Mouse (Mus musculus): ENCODE results near the gene Cd36.
"Not testable (repeated sequence)": the region's sequence is repeated elsewhere in the genome, so short reads cannot be mapped to it uniquely, and the experiment has no call there.

Gene Cd36

DNA sequence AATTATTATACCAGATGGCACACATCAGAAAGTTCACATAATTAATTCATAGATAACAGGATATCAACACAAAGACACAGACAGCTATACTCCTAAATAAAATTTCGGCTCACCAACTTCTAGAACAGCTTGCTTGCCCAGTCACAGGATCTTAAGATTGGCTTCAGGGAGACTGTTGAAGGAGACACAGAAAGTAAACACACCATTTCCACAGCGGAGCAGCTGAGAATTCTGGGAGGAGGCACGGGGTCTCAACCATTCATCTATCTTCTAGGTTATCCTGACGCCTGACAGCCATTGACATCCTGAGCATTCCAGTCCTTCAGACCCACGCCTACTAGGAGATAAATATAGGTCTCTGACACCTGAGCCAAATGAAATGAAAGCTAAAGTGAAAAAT lies at the start of gene Cd36:
Cd36 (minus strand) TSS at position 204 of the 400 bp plus-strand sequence.
- DNase-seq (ENCODE audit: low read depth, low spot score), result no peak

DNA sequence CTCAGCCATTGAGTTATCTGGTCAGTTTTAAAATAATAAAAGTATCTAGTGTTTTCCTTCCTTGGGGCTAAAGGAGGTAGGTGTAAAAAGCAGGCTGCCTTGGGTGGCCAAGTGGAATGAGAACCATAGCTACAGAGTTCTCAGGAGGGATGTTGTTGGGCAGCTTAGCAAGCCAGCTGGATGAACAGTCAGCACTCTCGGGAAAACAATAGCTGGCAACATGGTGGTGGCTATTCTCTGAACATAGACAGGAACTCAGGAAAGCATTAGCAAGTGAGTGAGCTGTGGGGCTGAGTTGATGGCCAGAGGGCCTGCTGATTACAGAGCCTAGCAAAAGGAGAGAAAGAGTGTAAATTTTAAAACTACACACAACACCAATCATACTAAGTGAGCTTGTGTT lies 45.9 kb upstream of the Cd36 start:
- no peak for DNase-seq (ENCODE audit: low read depth, low spot score)

DNA sequence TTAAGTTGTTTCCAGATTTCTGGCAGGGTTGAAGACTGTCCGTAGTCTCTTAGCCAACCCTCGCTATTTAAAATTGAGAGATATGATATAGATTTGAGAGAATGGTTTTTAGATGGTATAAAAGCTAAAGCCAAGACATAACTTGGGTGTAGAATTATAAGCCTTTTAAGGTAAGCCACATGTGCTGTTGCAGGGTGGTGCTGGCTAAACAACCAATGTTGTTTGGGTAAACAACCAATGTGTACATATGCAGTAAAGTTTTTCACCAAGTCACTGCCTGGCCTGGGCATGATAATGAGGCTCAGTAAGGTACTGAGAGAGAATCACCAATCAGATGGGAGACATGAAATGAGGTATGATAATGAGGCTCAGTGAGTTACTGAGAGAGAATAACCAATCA lies 43.0 kb upstream of the Cd36 start:
- not testable (repeated sequence) for DNase-seq (ENCODE audit: low read depth, low spot score)

DNA sequence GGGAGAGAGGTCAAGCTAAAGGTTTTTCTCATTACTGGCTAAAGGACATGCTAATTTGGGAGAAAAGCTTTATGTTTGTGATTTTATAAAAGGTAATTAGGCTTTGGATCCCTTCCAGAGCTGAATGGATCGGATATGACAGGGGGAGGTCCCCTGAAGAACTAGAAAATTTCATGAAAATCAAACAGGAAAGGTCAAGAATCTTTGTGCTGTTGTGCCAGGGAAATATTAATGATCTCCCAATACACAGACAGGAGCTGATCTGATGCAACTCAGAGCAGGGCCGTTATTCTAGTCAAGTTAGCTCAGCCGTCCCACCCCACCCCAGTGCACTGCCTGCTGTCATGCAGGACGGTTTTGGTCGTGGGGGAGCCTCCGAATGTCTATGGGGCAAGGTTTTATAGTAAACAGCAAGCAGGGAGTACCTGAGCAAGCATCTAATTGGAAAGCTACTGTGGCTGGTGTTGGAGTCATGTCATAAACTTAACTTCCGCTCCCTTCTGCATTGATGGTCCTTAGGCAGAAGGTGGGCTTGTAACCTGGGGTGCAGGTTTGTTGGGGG lies 40.5 kb upstream of the Cd36 start:
- no peak for DNase-seq (ENCODE audit: low read depth, low spot score)

DNA sequence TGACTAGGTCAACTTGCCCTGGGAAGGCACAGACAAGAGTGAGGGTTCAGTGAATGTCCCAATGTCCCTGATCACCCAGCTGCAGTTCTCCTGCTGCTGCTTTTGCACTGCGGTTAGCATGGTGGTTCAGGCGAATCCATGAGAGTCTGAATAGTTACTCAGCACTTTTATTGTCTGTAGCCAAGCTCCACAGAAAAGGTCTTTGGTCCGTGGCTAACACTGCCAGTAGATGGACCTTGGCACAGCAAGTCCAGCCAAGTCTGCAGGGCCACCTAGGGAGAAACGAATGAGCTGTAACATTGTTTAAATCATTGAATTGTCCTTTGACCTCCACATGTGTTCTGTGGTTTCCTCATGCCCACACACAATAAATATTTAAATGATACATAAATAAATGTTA lies 39.9 kb upstream of the Cd36 start:
- DNase-seq (ENCODE audit: low read depth, low spot score), result no peak

DNA sequence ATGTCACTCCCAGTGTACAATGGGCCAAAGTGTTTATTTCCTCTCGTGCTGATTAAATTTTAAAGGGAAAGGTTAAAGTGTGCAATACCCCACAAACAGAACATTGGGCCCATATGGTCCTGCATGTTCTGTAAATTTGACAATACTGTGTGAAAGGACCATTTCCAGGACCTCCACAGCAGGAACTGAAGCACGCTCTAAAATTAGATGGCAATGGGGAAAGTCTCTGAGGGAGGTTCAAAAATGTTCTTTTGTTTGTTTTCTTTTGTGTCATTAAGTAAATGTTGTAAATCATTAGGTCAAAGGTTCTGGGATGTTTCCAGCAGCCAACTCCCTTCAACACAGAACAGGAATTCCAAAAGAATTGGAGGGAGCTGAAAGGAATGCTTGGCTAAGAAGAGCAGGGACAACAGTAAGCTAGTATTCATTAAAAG lies 35.5 kb upstream of the Cd36 start:
- DNase-seq (ENCODE audit: low read depth, low spot score), result no peak

DNA sequence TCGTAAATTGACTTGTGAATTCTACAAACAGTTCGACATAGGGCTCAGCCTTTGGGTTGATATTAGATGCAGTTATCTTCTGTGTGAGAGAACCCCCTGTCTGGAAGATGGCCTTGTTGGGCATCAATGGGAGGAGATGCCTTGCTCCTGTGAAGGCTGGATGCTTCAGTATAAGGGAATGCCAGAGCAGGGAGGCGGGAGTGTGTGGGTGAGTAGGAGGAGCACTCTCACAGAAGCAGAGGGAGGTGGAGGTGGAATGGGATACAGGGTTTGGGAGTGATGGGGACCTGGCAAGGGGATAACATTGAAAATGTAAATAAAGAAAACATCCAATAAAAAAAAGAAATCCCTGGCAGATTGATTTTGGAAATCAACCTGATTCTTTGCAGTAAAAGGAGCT lies 35.0 kb upstream of the Cd36 start:
- no peak for DNase-seq (ENCODE audit: low read depth, low spot score)

DNA sequence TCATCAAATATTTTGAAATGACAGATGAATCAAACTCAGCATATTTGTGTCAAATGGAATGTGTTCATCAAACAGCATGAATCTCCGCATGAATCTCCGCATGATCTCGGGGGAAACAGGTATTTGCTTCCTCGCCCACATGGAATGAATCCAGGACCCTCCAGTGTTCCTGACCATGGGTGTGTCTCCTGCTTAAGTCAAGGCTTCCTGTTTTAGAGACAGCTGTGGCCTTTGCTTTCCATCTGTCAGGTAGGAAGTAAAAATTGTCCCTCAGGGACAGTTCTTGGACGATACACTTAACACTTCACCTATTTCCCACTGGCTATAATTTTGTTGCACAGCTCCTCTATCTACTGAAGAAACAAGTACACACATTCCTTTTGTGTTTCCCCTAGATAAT lies 30.4 kb upstream of the Cd36 start:
- no peak for DNase-seq (ENCODE audit: low read depth, low spot score)

DNA sequence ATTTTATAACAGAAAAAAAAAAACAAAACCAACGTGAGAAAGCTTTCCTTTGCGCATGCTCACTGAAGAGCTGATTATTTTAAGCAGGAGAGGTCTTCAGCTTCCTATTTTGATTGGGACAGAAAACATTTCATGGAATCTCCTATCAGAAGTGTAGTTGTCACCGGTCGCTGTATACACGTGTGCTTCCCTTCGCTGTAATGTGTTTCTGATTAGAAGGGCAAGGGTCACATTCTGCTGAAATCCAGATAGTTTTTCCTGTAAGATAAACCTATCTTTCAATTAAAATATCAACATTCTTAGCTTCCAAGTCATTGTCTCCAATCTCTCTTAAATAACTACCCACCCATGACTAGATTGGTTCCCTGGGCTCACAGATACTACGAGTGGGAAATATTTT lies 16.2 kb upstream of the Cd36 start:
- no peak for DNase-seq (ENCODE audit: low read depth, low spot score)

DNA sequence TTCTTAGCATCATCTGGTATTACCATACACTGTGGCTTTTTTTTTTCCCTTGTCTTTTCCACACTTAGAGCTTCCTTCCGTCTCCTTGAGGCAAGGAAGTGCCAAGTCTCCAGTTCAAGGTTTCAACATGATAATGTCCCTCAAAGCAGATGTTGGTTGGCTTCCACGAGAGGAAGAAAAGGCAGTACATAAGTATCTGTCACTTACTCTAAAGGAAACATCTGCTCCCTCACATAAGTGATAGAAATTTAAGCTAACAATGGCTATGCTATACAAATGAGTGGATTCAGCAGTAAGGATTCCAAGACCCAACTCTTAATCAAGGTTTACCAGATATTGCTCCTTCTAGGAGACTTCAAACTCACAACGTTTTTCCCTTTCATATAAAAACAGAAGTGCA lies 10.3 kb upstream of the Cd36 start:
- DNase-seq (ENCODE audit: low read depth, low spot score), result no peak

DNA sequence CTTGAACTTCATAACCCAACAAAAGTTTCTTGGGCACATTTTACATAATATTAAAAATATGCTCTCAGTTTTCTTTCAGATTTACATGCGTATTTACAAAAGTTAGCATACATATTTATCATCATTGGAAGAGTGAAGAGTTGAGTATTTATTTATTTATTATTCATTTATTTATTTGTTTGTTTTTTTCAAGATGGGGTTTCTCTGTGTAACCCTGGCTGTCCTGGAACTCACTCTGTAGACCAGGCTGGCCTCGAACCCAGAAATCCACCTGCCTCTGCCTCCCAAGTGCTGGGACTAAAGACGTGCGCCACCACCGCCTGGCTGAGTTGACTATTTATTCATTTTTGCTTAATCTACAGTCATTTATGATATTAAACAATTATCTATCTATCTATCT lies 9.0 kb upstream of the Cd36 start:
- DNase-seq (ENCODE audit: low read depth, low spot score), result not testable (repeated sequence)

DNA sequence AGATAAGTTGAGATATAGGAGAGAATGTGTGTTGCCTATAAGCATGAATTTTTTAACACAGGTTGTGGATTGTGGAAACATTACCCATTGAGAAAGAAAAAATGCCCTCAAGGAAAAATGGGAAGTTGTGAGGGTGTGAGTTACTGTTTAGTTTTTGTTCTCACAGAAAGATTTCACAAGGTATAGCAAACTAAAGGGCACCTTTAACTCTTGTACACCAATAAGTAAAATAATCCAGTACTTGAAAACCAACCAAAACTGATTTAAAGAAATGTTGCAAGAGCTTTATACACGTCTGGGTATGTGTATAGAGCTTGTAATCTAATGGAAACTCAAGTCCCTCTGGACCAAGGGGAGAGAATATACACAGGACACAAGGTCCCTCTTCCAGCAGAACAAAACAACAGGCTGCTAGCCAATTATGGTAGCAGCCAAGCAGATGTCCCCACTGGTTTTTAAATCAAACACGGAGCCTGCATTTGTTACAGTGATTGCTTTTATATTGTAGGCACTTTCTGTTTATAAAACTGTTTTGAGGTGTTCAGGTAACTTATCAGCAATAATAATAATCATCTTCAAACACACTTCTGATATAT lies 5.1 kb upstream of the Cd36 start:
- no peak for DNase-seq (ENCODE audit: low read depth, low spot score)

DNA sequence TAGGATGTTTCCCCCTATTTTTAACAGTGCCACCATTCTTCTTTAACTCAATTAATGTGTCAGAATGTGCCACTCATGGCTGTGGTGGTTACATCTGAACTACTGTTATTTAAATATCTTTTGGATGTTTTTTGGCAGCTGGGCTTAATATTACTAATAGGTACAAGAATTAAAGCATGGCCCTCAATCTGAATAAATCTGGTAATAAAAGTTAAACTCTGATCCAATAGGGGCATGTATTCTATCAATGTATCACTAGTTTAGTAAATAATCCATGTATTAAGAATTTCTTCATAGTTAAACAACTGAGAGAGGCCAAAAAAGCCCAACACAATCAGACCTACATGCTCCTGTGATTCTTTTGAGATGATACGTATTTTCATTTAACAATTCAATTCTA lies 690 bp upstream of the Cd36 start:
- DNase-seq (ENCODE audit: low read depth, low spot score), result no peak

DNA sequence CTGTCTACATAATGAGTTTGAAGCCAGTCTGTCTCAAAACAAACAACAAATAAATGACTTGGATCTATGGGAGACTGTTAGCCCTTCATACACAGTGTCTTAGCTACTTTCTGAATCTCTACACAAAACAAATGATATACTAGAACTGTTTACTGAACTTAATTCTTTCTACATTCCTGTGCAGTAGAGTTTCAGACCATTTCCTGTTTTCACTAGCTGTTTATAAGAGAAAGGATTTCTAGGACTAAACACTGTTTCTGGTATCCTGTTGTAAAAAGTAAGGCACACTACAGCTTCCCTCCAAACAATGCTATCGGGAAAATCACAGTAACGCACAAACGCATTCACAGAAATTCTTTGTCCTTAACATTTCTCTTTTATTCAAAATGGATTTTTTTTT lies 2.2 kb downstream of the Cd36 start:
- DNase-seq (ENCODE audit: low read depth, low spot score), result no peak

DNA sequence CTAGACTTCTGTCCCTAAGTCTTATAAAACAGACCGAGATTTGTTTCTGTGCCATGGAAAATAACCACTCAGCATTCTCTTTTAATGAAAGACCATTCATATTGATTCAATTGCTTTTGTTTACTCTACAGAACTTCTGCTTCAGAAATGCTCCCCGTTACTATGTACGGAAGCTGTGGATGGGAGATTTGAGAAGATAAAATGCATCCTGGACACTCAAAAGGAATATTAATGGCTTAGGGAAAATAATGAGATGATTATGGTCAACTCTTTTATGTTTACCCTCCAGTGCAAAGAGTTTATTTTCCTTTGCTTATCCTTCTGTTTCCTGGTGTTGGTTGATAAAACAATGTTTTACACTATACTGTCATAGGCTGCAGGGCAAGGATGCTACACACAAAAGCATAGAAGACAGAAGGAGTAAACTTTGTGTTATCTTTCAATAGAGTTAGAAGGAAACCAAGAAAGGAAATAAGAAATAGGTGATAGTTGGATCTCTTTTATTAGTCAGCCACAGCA lies 5.2 kb downstream of the Cd36 start:
- no peak for DNase-seq (ENCODE audit: low read depth, low spot score)

DNA sequence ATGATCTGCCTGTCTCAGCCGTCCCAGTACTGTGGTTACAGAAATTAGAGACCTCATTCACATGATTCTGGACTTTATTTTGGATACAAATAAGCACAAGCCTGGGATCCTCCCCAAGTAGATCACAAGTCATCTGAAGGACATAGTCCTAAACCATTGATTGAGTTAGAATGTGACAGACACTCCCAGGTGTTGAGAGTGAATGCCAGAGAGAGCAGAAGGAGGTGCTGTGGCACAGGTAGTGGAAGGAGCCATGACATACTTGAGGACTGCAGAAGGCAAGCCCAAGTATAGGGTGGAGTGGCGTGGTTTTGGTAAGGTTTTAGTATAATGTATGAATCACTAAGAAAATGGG lies 7.1 kb downstream of the Cd36 start:
- DNase-seq (ENCODE audit: low read depth, low spot score), result no peak

DNA sequence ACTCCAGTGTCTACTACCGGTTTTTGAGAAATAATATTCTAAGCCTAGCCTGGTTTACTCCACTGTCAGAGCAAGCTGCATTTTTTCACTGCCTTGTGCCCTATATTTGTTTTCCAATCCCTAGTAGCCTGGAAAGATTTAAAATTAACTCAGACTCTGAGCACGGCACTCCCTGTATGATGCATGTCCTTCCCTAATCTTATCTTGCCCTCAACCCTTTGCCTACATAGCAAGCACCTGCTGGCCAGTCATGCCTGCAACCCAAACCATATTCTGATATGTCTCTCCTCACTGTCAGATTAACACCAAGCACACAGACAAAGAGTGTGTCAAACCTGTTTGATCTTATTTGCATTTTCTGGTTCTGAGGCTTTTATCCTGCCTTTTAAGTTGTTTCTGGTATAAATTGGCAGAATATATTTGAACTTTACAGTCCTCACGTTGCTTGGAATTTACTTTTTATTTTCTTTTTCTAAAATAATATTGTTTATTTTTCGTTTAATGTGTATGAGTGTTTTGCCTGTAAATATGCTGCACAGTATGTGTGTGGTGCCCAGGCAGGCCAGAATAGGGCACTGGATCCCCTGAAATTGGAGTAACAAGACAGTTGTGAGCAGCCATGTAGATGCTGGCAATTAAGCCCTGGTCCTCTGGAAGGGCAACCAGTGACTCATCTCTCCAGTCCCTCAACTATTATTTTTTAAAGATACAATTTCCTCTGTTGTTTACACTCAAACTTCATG lies 7.6 kb downstream of the Cd36 start:
- DNase-seq (ENCODE audit: low read depth, low spot score), result no peak

DNA sequence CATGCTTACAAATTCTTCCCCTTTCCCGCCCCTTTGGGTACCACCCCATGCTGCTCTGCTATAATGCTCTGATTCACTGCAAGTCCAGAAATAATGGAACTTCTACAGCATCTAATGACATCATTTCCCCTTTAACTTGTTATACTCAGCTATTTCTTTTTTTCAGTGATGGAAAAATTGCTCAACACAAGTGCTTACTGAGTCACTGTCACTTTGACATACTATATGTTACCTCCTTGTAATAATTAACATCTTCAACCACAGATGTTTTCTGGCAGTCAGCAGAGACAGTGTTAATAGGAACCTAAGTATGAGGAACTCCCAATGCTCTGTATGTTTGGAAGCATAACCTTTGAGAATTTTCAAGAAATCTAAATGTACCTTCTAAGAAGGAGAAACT lies 8.7 kb downstream of the Cd36 start:
- DNase-seq (ENCODE audit: low read depth, low spot score), result no peak

DNA sequence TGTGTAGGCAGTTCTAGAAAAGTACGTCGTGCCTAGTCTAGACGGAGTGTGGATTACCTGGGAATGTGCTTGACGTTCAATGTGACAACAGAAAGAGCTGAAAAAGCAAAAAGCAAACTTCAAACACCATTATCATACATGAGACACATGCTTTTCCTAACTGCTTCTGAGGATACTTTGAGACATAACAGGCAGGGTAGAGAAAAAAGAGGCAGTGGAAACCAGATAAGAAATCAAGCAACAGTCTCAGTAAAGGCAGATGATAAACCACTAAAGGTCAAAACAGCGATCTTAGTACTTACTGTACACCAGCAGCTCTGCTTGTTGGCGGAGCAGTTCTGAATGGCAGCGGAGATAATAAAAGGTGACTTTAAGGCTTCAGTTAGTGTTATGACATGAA lies 11.6 kb downstream of the Cd36 start:
- DNase-seq (ENCODE audit: low read depth, low spot score), result no peak

DNA sequence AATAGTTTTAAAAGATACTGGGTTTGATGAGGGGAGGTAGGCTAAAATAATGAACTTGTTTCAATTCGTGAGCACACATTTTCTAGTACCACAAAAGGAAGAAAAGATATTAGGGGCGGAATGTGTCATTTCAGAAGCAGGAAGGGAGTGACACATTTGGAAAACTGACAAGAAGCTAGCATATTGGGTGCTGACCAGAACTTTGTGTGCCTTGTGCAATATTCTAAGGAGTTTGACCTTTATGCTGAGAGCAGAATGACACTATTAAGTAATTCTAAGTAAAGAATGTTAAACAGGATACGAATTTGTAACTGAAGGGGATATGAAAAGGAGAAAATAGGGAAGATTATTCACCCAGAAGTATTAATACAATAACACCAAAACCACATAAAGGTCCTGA lies 12.0 kb downstream of the Cd36 start:
- DNase-seq (ENCODE audit: low read depth, low spot score), result no peak

DNA sequence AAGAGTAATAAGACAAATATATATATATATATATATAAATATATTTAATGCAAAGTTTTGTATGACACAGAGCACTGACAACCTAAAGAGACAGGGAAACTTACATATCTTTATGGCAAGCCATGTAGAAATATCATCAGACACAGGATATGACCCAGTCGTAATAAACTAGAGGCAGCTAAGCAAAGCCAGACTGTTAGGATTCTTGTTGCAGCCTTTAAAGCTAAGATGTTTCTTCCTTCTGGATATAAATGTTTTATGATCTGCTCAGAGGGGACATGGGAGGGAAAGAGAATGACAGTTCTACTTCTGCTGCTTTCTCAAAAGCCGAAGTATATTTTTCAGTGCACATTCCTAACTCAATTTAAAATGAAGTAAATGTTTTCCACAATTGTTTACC lies 14.3 kb downstream of the Cd36 start:
- no peak for DNase-seq (ENCODE audit: low read depth, low spot score)

DNA sequence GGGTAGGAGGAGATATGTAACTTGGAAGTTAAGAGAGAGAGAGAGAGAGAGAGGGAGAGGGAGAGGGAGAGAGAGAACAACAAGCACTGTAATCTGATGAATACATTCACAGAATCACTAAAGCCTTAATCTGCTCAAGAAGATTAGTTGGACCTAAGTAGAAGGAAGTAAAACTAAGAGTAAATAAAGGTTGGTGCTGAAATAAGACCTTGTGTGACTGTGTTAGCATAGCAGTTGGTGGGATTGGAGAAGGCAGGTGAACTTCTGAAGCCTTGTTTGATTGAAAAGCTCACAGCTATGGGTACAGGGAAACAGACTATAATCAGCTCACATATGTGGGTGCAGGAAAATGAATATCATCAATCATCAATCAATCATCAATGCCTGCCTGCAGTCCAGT lies 23.2 kb downstream of the Cd36 start:
- no peak for DNase-seq (ENCODE audit: low read depth, low spot score)

DNA sequence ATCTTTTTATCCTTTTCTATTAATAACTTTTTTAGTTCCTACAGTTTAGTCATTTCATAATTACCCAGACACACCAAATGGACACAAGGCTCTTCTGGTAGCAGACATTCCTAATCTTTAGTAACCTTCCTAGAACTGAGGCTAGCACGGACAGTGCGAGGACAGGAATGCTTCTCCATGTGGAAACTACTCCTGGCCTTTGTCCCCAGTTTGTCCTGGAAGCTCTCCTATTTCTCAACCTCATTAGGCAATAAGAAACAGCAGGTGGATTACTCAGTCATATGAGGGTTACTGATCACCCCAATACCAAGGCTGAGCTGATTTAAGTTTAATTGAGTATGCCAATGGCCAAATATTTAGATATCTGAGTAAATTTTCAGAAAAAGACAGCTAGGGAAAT lies 25.5 kb downstream of the Cd36 start:
- DNase-seq (ENCODE audit: low read depth, low spot score), result no peak

Data from brain, embryonic 18.5 days (tissue).